Mouse (Mus musculus) left cerebral cortex, postnatal 4 days (tissue): Measurements from ENCODE around the gene Spsb1. TPM values are rescaled to one million over a fixed set of nuclear protein-coding genes. Genes with fewer than 3 reads are reported as not detected.

Experiments
- DNase-seq: peaks from one replicate; pipeline ENCODE4 v3.0.0-alpha.2; 2022
- intact Hi-C: fragments of 180-260 bp; cut with DNase I; formaldehyde crosslinking; loops from one replicate; pipeline ENCODE4 v1.15.1; 2025
- total RNA-seq, 2 experiments: library from RNA; stranded (reverse); gene quantifications; 2 replicates each; pipeline ENCODE4 v1.2.3; 2021

Gene Spsb1
- total RNA-seq, 2 experiments from 2014 or later = 13.9 to 15.3 TPM

DNA sequence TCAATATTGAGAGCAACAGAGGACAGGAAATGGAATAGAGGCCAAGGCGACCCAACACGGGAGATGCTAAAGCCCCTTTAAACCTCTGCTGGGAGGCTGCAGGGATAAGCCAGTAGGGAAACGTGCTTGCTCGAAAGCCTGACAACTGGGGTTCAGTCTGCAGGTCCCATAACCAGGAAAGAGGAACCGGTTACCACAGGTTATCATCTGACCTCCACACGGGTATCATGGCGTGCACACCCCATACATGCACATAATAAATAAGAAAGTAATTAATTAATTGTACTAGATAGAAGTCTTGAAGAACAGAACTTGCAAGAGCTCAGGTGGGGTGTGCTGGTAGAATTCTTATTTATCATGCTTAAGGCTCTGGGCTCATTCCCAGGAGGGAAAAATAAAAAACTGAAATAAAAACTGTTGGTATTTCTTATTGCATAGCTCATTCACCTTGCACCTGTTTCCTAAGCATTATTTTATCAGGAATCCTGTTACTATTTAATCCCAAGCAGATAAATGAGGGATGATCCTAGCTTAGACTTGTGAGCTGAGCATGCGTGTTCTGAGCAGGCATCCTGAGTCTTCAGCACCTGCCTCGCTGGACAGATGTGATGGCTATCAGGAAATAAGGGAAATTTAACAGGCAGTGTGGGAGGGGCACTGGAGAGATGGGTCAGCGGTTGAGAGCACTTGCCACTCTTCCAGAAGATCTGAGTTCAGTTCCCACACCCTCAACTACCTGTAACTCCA lies 32.0 kb upstream of the Spsb1 start:
- intact Hi-C loops = no loop called here
- DNase-seq = no peak

DNA sequence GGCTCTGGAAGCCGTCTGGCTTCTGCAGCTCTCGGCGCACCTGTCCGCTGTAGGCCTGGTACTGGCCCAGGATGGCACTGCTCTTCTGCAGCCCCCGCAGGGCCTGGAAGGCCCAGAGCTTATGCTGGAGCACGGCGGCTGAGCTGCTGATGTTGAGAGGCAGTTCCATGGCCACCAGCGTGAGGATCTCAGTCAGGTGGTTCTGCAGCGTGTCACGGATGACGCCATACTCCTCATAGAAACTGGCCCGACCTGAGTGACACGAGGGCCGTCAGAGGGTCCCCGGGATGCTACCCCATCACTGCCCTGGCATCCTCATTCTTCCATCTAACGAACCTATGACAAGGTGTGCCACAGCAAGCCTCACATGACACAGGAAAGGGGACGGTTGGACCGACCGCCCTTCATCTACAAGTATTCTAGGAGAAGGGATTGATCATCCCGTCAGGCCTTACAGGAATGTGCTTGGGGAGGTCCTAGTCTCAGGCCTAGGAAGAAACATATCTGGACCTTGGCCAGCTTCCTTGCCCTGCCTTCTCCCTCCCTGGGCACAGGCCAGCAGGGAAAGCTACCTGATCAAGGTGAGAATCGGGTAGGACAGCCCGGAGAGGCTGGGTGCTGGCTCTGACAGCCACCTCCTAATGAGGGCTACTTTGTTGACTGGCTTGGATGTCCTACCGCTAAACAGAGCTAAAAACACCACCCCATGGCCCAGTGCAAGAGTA lies 29.2 kb upstream of the Spsb1 start:
- intact Hi-C loops = no loop called here
- no peak for DNase-seq

DNA sequence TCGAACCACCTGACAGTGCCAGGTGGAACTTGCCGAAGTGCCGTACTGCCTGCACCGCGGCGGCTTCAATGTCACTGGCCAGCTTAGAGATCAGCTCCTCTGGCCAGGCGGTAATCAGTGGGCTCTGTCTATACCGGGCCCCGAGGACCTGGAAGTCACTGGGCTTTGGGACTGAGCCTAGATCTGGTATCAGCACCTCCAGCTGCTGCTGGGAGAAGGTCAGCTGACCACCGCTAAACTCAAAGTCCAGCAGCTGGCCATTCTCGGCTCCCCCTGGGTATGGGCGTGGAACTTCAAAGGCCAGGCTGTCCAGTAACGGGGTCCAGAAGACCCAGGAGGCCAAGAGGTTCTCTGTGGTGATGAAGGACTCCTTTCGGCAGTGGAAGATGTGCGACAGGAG lies 27.3 kb upstream of the Spsb1 start:
- intact Hi-C loops = no loop called here
- DNase-seq = no peak

- peak; percentile 86 for DNase-seq
- intact Hi-C loops = loop anchor here (5.0 kb wide), 1 partner anchor 173 kb away; no protein-coding TSS in a partner anchor
Measured at GRCm38 (mm10) chr4:149979819-149980308, 25.0 kb upstream of the Spsb1 start.

GRCm38 (mm10) chr4:149978820-149979219 lies 24.0 kb upstream of the Spsb1 start:
- DNase-seq = no peak

DNA sequence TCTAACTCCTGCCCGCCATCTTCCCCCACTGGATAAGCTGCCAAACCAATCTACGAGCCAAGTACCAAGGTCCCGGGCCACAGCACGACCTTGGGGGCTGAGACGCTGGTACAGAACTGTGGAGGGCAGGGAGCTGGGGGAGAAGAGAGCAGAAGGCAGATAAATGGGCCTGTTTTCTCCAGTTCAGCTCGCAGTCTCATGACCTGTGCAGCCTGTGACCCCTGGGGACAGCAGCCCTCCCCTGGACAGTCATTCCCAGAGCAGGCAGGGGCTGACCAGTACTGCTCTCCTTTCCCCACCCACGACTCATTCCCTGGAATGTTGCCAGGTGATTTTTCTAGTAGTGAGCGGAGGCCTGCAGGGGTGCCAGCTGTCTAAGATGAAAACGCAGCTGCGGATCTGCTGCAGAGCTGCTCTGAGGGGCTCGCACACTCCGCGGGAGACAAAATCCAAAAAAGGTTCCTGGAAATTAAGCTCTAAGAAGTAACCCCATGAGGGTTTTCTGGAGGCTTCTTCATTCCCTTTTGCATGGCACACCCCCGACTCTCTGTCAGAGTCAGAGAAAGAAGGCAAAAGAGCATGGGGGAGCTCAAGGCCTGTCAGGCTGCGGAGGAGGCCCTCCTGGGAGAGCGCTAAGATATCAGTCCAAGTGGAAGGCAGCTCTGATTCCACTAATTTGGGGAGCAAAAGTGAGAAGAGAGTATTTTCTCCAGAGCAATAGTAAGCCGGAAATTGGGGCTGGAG lies 23.1 kb upstream of the Spsb1 start:
- intact Hi-C loops = loop anchor here (5.0 kb wide), 1 partner anchor 171 kb away; no protein-coding TSS in a partner anchor
- peak; percentile 51 for DNase-seq

More at GRCm38 (mm10) chr4:149978820-149979219, 24.0 kb upstream of the Spsb1 start:
- intact Hi-C loops = loop anchor here (5.0 kb wide), 1 partner anchor 172 kb away; no protein-coding TSS in a partner anchor

DNA sequence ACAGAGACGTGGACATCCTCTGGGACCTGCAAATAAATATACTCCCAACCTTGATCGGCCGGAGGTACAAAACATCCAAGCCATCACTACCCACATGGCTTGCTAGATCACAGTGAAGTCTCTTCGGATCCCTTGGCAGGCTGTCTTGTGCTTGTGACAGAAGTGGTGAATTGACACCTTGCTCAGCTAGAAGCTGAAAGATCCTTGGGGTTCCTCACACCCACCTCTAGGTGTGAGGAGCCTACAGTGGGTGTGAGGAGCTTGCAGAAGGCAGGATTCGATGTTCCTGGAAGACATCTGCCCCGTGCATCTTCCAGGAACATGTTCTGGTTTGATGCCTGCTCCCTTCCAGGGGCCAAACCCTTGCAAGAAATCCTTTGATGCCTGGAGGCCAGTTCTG lies 22.3 kb upstream of the Spsb1 start:
- intact Hi-C loops = loop anchor here (5.0 kb wide), 1 partner anchor 170 kb away; no protein-coding TSS in a partner anchor
- DNase-seq = no peak

DNA sequence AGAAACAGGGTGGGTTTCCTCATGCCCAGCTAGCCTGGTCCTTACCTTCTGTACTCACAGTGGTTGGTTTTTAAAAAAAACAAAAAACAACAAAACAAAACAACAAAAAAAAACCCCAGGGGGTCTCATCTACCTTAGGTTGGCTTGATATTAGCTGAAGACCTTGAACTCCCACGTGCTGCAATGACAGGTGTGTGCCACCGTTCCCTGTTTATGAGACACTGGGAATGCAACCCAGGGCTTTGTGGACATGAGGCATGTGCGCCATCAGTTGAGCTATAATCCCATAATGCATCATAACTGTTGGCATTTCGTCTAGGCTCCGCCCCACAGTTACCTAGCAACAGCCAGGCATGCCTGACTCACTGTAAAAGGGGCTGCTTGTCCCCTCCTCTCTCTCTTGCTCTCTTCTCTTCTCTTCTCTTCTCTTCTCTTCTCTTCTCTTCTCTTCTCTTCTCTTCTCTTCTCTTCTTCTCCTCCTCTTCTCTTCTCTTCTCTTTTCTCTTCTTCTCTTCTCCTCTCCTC lies 20.9 kb upstream of the Spsb1 start:
- no peak for DNase-seq
- intact Hi-C loops = loop anchor here (5.0 kb wide), 1 partner anchor 168 kb away; no protein-coding TSS in a partner anchor

- intact Hi-C loops = loop anchor here (5.0 kb wide), 1 partner anchor 168 kb away; no protein-coding TSS in a partner anchor
Measured at GRCm38 (mm10) chr4:149975291-149975690, 20.4 kb upstream of the Spsb1 start.

DNA sequence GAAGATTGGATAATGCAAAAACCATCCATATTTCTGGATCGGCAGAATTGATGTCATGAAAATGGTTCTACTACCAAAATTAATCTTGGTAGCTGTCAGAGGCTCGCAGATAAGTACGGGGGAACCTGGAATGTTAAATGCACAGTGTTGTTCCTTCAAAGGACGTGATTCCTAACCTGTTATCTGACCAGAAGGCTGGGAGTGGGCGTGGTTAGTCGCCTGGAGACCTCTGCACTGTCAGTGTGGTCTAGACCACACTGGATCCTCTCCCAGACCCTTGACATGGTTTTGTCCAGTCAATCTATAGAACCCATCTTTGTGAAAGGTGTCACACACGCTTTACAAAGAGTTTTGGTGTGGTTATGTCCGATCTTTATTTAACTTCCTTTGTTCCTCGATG lies 16.6 kb upstream of the Spsb1 start:
- intact Hi-C loops = no loop called here
- DNase-seq = no peak

More at GRCm38 (mm10) chr4:149975291-149975690, 20.4 kb upstream of the Spsb1 start:
- DNase-seq = no peak

DNA sequence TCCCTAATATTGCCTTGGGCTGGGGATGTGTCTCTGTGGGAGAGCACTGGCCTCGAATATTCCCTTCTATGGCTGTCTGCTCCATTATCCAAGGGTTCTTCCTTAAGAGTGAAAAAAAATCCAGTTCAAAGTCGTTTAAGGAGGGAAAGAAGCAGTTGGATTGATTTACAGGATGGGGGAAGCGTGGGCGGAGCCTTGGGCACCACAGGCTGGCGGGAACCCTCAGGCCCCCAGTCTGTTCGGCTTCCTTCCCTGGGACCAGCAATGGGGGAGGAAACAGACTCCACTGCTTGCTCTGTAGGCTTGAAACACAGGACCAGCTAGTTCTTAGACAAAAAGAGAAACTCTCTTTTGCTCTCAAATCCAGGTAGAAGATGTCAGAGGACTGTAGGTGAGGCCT lies 13.7 kb upstream of the Spsb1 start:
- intact Hi-C loops = no loop called here
- DNase-seq = no peak

DNA sequence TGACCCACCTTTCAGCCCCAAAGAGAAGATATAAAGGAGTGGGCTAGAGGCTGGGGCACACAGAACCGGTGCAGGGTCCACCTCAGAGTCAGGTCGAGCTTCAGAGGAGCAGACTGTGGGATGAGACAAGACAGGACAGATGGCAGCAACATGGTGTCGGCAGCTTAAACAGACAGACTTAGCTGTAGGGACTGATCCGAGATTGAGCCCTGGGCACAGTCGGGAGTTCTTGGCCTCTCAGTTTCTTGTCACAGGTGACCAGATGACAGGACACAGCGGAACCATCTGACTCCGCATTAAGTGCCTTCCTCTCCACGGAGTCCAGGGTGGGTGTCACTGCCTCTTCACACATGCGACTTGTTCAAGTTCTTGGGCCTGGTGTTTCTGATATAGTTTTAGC lies 12.1 kb upstream of the Spsb1 start:
- intact Hi-C loops = no loop called here
- DNase-seq = no peak

DNA sequence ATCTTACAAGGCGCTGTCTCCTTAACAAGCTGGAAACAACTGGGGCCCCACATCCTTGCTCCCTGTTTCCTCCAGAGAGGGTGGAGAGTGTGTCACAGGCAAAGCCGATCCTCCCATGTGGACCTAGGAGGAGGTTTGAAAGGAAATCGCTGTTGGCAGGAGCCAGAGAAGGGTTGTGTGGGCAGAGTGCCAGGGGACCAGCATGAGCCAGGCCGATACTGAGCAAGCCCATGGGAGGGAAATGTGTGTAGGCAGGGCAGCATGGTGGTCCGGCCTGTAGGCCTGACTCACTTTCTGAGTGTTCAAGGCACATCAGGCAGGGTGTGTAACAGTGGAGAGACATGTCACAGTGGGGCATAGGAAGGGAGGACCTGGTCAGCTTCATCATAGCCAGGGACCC lies 11.4 kb upstream of the Spsb1 start:
- intact Hi-C loops = no loop called here
- peak; percentile 78 for DNase-seq

DNA sequence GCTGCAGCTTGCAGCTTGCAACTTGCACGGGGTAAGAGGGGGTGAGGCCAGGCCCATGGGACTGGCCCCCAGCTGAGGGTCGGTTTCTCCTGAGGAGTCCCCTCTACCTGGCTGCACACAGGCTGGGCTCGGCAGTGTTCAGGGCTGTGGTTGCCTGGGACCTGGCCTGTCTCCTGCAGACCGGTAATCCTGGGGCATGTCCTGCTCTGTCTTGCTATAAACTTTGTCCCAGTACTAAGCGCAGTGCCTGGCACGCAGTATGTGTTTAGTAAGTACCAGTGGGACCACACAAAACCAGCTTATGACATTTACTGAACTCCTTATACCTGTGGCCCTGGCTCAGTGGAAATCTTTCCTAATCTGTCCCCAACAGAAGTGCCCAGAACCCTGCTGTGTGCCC lies 10.8 kb upstream of the Spsb1 start:
- intact Hi-C loops = no loop called here
- DNase-seq = no peak

- intact Hi-C loops = no loop called here
Measured at GRCm38 (mm10) chr4:149965242-149965641, 10.4 kb upstream of the Spsb1 start.

GRCm38 (mm10) chr4:149964770-149965169 lies 9.9 kb upstream of the Spsb1 start:
- intact Hi-C loops = no loop called here
- no peak for DNase-seq

More at GRCm38 (mm10) chr4:149965242-149965641, 10.4 kb upstream of the Spsb1 start:
- no peak for DNase-seq

DNA sequence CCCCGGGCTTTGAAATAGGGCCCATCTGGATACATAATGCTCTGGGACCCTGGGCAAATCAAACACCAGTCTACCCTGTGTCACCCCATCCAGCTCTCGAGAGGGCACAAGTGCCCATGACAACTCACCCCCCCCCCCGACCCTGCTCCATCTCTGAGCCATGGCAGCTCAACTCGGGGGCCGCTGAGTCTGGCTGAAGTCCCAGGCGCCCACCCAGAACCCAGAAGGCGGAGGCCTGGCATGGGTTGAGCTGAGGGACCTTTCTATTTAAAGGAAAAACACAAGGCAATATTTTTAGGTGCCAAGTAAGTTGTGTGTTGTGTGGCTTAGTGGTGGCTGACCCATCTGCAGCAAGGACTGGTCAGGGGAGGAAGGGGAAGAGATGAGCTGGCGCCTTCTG lies 9.4 kb upstream of the Spsb1 start:
- peak; percentile 50 for DNase-seq
- intact Hi-C loops = no loop called here

DNA sequence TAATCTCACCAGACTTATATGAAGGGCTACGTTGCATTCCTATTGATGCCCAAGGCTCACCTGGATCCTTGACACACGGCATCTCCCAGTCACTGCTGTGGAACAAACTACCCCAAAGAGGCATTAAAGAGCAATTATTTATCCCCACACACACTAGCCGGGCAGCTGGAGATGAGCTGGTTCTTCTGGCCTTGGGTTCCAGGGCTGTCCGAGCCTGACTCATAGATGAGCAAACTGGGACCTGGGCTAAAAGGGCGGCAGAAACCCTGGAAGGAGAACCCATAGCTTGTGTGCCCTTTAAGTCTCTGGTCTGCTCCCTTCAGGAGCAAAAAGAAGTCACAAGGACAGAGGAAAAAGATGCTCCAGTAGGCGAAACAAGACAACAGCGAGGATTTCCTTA lies 5.5 kb upstream of the Spsb1 start:
- DNase-seq = no peak
- intact Hi-C loops = no loop called here

- intact Hi-C loops = loop anchor here (10.0 kb wide), 1 partner anchor 105 kb away; no protein-coding TSS in a partner anchor
- no peak for DNase-seq
Measured at GRCm38 (mm10) chr4:149959816-149960215, 5.0 kb upstream of the Spsb1 start.

GRCm38 (mm10) chr4:149958566-149958965 lies 3.7 kb upstream of the Spsb1 start:
- intact Hi-C loops = loop anchor here (1.0 to 10.0 kb wide), 2 partner anchors 104 to 152 kb away; no protein-coding TSS in a partner anchor
- peak; percentile 82 for DNase-seq
